Mouse (Mus musculus): ENCODE data around the gene Rassf3.

Rassf3 gene

GRCm38 (mm10) chr10:121360358-121360757 lies 115.8 kb downstream of the Rassf3 start:
- DNase-seq = no peak
